Mouse (Mus musculus) A20 (cell line): ENCODE measurements around the gene Actr1a.

Experiments used
- DNase-seq: peaks from one replicate; pipeline ENCODE4 v3.0.0-alpha.2; 2011; ENCODE audit warnings: low read depth, low spot score

Gene Actr1a

DNA sequence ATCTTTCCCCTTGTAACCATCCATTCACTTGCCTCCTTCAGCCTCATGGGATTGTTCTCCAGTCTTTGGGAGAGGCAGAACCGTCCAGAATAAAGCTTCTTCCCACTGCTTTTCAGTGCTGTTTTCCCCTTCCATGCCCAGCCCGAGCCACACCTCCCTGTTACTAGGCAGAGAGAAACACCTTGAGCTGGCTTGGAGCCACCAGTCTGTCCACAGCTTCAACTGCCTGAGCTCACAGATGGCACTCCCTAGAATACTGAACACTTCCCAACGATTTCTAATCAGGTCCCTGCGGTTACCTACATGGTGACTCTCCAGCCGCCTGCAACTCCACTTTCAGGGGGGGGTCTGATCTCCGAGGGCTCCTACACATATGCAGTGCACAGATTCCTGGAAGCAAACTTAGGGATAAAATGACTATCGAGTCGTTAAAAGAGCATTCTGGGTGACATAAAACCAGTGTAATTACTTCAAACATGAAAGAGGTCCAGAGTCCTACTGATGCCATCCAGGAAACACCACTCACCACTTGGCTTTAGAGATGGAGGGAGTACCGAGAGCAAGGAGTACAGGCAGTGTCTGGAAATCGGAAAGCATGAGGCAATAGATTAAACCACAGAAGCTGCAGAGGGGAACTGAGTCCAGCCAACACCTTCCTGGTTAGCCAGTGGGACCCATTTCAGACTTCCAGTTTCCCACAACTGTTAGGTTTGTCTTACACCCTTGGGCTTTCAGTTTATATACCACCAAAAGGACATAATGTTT is 45.2 kb downstream of the Actr1a start, which contains the start of gene 2310034G01Rik:
Gene 2310034G01Rik, minus strand, starts transcription at position 135 of the 765 bp plus-strand sequence.
- no peak for DNase-seq

GRCm38 (mm10) chr19:46349550-46349949 is 46.0 kb downstream of the Actr1a start:
- no peak for DNase-seq

DNA sequence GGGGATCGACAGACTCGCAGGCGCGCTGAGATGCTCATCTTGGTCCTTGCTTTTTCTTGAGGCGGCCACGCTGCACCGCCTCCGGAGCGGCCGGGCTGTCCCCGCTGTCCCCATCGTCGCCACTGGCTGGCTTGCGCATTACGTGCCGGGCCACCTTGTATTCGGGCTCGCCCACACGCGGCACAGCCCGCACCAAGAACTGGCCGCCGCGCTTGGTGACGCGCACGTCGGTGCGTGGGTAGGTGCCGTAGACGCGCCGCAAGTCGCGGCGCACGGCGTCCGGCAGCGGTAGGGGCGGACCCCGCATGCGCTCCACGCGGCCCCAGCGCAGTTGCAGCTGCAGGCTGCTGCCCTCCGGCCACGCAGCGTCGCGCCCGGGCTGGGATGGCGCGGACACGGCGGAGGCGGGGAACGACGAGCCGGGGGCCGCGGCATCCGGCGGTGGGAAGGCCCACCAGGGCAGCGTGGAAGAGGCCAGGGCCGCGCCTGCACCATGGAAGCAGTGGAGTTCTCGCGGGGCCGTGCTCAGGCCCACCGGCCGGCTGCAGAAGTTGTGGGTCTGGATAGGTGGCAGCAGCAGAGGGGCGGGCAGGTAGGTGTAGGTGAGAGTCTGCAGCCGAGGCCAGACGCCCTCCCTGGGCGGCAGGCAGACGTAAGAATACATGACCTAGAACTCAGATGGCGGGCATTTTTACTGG is 46.6 kb downstream of the Actr1a start:
- DNase-seq = peak; percentile 86

DNA sequence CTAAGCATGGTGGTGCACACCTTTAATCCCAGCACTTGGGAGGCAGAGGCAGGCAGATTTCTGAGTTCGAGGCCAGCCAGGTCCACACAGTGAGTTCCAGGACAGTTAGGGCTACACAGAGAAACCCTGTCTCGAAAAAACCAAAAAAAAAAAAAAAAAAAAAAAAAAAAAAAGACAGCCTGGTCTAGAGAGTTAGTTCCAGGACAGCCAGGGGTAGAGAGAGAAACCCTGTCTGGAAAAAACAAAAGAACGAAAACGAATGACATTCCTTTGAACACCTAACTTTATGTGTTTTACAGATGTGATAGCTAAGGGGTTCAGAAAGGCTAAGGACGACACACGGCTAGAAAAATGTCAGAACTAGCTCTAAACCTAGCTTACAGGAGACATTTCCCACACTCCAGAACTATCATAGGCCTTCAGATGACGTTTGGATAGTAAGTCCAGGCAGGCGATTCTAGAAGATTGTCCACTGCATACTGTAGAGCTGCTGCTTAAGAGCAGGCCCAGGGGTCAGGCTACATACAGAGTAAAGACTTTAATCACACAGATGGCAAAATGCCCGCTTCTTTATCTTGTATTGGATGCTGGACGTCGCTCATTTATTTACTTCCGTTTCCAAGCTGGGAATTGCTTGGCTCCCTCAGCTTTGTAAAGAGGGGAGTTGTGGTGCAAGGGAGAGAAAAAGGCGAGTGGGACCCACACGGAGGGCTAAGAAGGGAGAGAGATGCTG is 47.4 kb downstream of the Actr1a start:
- peak; percentile 58 for DNase-seq

DNA sequence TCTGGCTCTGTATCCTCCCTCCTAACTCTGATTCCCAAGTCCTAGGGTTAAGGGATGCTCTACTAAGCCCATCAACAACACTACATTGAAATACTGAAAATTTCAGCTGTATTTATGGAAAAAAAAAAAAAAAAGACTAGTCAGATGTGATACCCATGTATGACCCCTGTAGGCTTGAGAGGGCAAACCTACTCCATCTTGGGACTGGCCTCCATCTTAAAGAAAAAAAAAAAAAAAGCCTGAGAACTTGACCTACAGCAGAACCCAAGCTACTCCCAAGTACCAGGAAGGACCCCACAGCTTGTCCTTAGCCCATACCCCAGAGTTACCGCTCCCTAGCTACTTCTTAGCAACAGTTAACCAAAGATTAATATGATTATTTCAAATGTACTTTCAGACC is 48.4 kb downstream of the Actr1a start:
- DNase-seq = no peak

DNA sequence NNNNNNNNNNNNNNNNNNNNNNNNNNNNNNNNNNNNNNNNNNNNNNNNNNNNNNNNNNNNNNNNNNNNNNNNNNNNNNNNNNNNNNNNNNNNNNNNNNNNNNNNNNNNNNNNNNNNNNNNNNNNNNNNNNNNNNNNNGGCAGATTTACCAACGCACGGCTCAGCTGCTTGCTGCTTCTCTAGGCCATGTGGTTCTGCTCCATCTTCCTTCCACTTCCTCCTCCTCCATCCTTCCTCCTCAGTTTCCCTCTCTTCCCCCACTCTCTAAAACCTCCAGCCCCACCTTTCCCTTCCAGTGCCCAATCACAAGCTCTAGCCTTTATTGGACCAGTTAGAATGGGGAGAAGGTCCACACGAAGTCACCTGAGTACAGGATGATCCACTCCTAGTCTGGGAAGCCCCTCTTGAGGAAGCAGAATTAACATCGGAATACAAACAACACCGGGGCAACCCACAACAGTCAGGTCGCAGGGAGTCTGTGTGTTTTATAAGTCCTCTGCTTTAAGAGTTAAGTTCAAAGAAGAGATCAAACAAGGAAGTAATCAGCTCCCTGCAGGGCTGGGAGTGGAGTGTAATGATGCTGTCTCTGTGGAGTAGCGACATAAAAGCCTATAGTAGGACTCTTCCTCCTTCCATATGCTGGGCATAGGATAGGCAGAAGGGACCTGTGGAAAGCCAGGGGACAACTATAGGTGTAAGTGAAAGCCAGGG is 50.7 kb downstream of the Actr1a start:
- no peak for DNase-seq

DNA sequence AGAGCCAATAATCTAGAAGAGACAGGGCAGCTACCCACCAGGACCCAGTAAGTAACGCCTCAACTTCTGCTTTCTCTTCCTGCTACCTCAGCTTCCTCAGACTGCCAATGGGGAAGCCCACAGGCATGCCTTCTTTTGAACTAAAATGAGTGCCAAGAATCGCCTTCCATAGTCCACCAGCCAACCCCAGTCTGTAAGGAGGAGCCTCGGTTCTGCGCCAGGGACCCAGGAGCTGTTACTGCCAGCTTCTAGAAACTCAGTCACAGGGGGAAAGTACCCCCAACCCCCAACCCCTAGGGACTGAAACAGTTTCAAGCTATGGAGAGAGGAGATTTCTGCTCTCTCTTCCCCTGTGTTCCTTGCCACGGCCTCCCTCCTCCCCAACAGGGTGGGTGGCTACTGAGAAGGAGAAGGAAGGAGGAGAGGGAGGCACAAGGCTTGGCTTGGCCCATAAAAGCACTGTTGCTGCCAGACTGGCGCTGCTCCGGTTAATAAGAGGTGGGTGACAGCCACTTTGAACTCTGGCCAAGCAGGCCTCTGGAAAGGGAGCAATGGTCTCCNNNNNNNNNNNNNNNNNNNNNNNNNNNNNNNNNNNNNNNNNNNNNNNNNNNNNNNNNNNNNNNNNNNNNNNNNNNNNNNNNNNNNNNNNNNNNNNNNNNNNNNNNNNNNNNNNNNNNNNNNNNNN is 56.1 kb downstream of the Actr1a start:
- no peak for DNase-seq

GRCm38 (mm10) chr19:46338942-46339286 is 56.6 kb downstream of the Actr1a start:
- DNase-seq = peak; percentile 86

DNA sequence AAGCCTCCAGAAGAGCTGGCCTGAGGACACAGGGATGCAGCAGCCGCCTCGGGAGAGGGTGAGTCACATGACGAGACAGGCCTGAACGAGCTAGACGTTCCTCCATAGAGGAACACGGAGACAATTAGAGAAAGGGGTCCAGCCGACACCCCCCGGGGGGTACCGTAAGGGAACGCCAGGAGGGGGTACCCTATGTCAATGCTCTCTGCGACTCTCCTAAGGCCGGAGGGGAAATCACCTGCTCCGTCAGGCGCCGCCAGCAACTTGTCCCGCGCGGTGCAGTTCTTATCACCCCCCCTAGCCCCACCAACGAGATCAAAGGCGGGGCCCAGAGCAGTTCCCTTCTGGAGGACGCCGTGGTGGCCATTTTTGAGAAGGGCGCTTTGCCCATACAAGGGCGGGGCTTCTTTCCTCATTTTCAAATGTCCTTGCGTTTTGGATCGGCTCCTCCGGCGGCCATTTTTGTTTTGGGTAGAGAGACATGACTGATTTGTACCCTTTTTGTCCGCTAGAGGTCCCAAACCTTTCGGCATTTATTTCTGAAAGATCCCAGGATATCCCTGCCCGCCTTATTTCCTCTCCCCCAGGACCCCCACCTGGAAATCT is 57.1 kb downstream of the Actr1a start, which contains the start of gene Cuedc2:
Gene Cuedc2, minus strand, starts transcription at position 372 of the 606 bp plus-strand sequence.
- peak; percentile 98 for DNase-seq

- peak; percentile 36 for DNase-seq
Observed at GRCm38 (mm10) chr19:46337719-46338330, 57.7 kb downstream of the Actr1a start.

- DNase-seq = no peak
Observed at GRCm38 (mm10) chr19:46333906-46334305, 61.6 kb downstream of the Actr1a start.

- DNase-seq = no peak
Observed at GRCm38 (mm10) chr19:46332721-46333339, 62.7 kb downstream of the Actr1a start.

DNA sequence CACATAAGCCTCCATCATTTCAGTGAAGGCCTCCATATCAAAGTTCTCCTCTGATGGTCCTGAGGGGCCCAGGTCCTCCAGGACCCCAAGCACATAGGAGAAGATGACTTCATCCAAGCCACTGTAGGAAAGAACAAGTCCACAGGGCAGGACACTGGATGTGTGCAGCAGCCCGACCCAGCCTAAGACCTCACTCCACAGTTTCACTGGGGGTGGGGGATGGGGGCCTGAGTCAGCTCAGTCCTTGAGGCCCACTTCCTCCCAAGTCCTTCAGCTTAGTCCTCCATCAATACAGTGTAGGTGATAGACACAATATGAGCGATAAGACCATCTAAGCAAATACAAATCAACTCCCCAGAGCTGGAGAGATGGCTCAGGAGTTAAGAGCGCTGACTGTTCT is 63.6 kb downstream of the Actr1a start:
- DNase-seq = no peak

DNA sequence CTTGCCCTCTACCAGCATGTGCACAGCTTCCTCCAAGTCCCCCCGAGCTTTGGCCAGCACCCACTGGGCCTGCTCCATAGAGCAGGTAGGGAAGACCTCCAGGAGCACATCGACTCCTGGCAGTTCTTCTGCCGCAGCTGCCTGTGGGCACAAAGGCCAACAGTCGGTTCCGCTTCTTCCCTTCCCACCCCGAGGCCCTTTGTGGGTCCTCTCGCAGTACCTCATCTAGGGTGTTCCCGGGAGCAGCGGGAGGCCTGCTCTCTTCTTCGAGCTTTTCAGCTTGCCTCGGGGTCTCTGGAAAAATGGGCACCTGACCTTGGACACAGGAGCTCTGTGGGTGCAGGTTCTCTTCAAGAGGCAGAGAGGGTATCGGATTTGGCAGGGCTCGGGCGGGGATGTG is 64.2 kb downstream of the Actr1a start:
- no peak for DNase-seq

- DNase-seq = no peak
Observed at GRCm38 (mm10) chr19:46330696-46331095, 64.9 kb downstream of the Actr1a start.

DNA sequence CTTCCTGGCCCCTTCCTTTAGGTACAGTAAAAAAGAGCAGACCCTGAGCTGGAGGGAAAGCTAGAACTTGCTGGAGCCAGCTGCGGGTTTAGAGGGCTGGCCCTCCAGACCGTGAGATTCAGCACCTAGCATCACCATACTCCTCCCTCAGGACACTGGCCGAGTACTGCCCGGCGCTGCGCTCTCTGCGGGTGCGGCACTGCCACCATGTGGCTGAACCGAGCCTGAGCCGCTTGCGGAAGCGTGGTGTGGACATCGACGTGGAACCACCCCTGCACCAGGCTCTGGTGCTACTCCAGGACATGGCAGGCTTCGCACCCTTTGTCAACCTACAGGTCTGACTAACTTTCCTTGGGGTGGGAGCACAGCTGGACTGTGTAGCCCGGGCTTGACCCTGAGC is 65.6 kb downstream of the Actr1a start:
- DNase-seq = peak; percentile 87

DNA sequence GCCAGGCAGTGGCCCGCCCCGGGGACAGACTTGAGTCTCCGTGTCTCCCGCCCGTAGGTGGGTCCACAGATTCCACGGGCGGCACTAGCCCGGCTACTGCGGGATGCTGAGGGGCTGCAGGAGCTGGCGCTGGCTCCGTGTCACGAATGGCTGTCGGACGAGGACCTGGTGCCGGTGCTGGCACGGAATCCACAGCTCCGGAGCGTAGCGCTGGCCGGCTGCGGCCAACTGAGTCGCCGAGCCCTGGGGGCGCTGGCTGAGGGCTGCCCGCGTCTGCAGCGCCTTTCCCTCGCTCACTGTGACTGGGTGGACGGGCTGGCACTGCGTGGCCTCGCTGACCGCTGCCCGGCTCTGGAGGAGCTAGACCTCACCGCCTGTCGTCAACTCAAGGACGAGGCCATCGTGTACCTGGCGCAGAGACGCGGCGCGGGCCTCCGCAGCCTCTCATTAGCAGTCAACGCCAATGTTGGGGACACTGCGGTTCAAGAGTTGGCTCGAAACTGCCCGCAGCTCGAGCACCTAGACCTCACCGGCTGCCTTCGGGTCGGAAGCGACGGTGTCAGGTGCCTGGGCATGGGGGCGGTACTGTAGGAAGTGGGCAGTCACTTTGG is 66.4 kb downstream of the Actr1a start:
- DNase-seq = peak; percentile 60

GRCm38 (mm10) chr19:46328081-46329030 is 67.2 kb downstream of the Actr1a start, which contains the start of gene Fbxl15:
Fbxl15 (plus strand) TSS chr19:46328184.
- peak; percentile 99 for DNase-seq
